Mouse (Mus musculus): Measurements from ENCODE around the gene Morn5. TPM values are rescaled to one million over a fixed set of nuclear protein-coding genes. Genes with fewer than 3 reads are reported as not detected.

Gene Morn5
- total and polyA plus RNA-seq, 3 experiments = 0.81 to 1.3 TPM; not detected in 1

- H3K36me3 ChIP-seq (ENCODE audit: control insufficient read depth in 1 of 2, insufficient read depth in 2 of 2, low read length in 2 of 2) = peaks cover 0 to 10% of the 10 kb centered on the region in 2 experiments; a peak in 2 of 4 replicates
- H3K4me3 ChIP-seq (ENCODE audit: control insufficient read depth in 1 of 2, insufficient read depth in 1 of 2, low read depth in 2 of 2, low read length in 2 of 2) = no peak overlapping the region
- no peaks in the 10 kb centered on the region for H3K4me1 ChIP-seq (ENCODE audit: control insufficient read depth in 1 of 2, insufficient read depth in 2 of 2, low read length in 2 of 2)
- DNase-seq (ENCODE audit: low read depth, low spot score) = no peak
- H3K27me3 ChIP-seq (ENCODE audit: control insufficient read depth in 1 of 2, insufficient read depth in 2 of 2, low read length in 2 of 2) = no peaks in the 10 kb centered on the region; a peak in 1 of 4 replicates
- H3K79me2 ChIP-seq (ENCODE audit: control insufficient read depth, insufficient read depth, low read length, poor library complexity) = no peaks in the 10 kb centered on the region
- TF ChIP-seq SIN3A (IDR thresholded peaks at IDR 0.05; ENCODE audit: low read length) (no peak), MXI1 (IDR thresholded peaks at IDR 0.05; ENCODE audit: low read depth, low read length) (no peak)
- no peak overlapping the region for H3K9ac ChIP-seq (ENCODE audit: control insufficient read depth, low read depth, low read length, poor library complexity, severe bottlenecking)
- no peak overlapping the region for H3K27ac ChIP-seq (ENCODE audit: control insufficient read depth, low read depth, low read length)
- no peaks in the 10 kb centered on the region for H3K9me3 ChIP-seq (replicated peaks; ENCODE audit: insufficient read depth, low read length)
These were observed 14.4 kb upstream of the Morn5 start for GRCm38 (mm10) chr2:36034898-36035297.

GRCm38 (mm10) chr2:36035413-36036081 lies 13.7 kb upstream of the Morn5 start:
- Histone ChIP-seq H3K27me3 (ENCODE audit: control insufficient read depth in 1 of 2, insufficient read depth in 2 of 2, low read length in 2 of 2) (no peaks in the 10 kb centered on the region), H3K4me1 (ENCODE audit: control insufficient read depth in 1 of 2, insufficient read depth in 2 of 2, low read length in 2 of 2) (no peaks in the 10 kb centered on the region), H3K79me2 (ENCODE audit: control insufficient read depth, insufficient read depth, low read length, poor library complexity) (peaks cover 3% of the 10 kb centered on the region; the same call in 1 of the 2 replicates), H3K4me3 (ENCODE audit: control insufficient read depth in 1 of 2, insufficient read depth in 1 of 2, low read depth in 2 of 2, low read length in 2 of 2) (no peak overlapping the region), H3K27ac (ENCODE audit: control insufficient read depth, low read depth, low read length) (no peak overlapping the region), H3K9ac (ENCODE audit: control insufficient read depth, low read depth, low read length, poor library complexity, severe bottlenecking) (no peak overlapping the region), H3K9me3 (replicated peaks; ENCODE audit: insufficient read depth, low read length) (no peaks in the 10 kb centered on the region), H3K36me3 (ENCODE audit: control insufficient read depth in 1 of 2, insufficient read depth in 2 of 2, low read length in 2 of 2) (peaks cover 0 to 12% of the 10 kb centered on the region in 2 experiments; a peak in 2 of 4 replicates)
- TF ChIP-seq MEF2A (IDR thresholded peaks at IDR 0.05; ENCODE audit: extremely low read depth, insufficient replicate concordance, low read depth, low read length, poor library complexity, severe bottlenecking) = no peak
- TF ChIP-seq ETS1 (IDR thresholded peaks at IDR 0.05; ENCODE audit: low read depth, low read length) = no peak
- no peak for TF ChIP-seq UBTF (IDR thresholded peaks at IDR 0.05; ENCODE audit: borderline replicate concordance, insufficient read depth, low read depth, low read length)
- no peak for TF ChIP-seq NELFE (IDR thresholded peaks at IDR 0.05; ENCODE audit: low read depth, low read length)
- no peak for TF ChIP-seq RAD21 (IDR thresholded peaks at IDR 0.05; ENCODE audit: low read depth, low read length)
- TF ChIP-seq MYC (IDR thresholded peaks at IDR 0.05; ENCODE audit: low read depth, low read length) = no peak
- TF ChIP-seq POLR2A (IDR thresholded peaks at IDR 0.05; ENCODE audit: control insufficient read depth in 1 of 2, insufficient read depth in 1 of 2, low read depth in 1 of 2, low read length in 2 of 2, poor library complexity in 1 of 2) = no peak
- TF ChIP-seq MAZ (IDR thresholded peaks at IDR 0.05; ENCODE audit: low read depth, low read length) = no peak
- TF ChIP-seq CHD2 (IDR thresholded peaks at IDR 0.05; ENCODE audit: low read length) = no peak
- TF ChIP-seq ZMIZ1 (IDR thresholded peaks at IDR 0.05; ENCODE audit: low read depth, low read length) = no peak
- TF ChIP-seq CHD1 (IDR thresholded peaks at IDR 0.05; ENCODE audit: low read depth, low read length) = no peak
- no peak for TF ChIP-seq USF2 (IDR thresholded peaks at IDR 0.05; ENCODE audit: borderline replicate concordance in 1 of 2, insufficient read depth in 1 of 2, low read depth in 1 of 2, low read length in 2 of 2)
- TF ChIP-seq ZC3H11A (IDR thresholded peaks at IDR 0.05; ENCODE audit: low read depth, low read length) = no peak
- no peak for DNase-seq (ENCODE audit: low read depth, low spot score)
